Mouse (Mus musculus) liver, embryonic 14.5 days (tissue): Measurements from ENCODE around the gene A630001G21Rik.

Experiments used
- CTCF ChIP-seq: IDR thresholded peaks from 2 replicates; pipeline ENCODE4 v1.5.1; 2016; ENCODE audit warnings: antibody characterized with exemption, low read depth, control low read depth
- EP300 ChIP-seq: IDR thresholded peaks from 2 replicates; pipeline ENCODE4 v1.6.1; 2016; ENCODE audit warnings: antibody characterized with exemption, low read depth

- TF ChIP-seq CTCF (no peak), EP300 (no peak)
These were observed 87.9 kb downstream of the A630001G21Rik start for GRCm38 (mm10) chr1:85690544-85690943.
